Mouse (Mus musculus) forebrain, embryonic 14.5 days (tissue): ENCODE results near the gene Abcf2. TPM values are rescaled to one million over a fixed set of nuclear protein-coding genes. Genes with fewer than 3 reads are reported as not detected.

ENCODE experiments used
- ATAC-seq: fragments of 200-750 bp; cut with Nextera tagmentation; 2 replicates; pipeline ENCODE4 v1.8.0; 2017; ENCODE audit warnings: mild to moderate bottlenecking, moderate library complexity
- DNase-seq: peaks from one replicate; pipeline ENCODE4 v3.0.0-alpha.2; 2015; ENCODE audit warnings: low spot score
- H3K27ac ChIP-seq: fragments of 300-500 bp; sonication (generic); 2 replicates; pipeline ENCODE4 v1.5.1; 2014; ENCODE audit warnings: low read depth, mild to moderate bottlenecking, control low read depth, low read length, moderate library complexity
- H3K27me3 ChIP-seq: fragments of 300-500 bp; sonication (generic); replicated peaks from 2 replicates; pipeline ENCODE4 v1.6.1; 2014; ENCODE audit warnings: low read length, control low read depth, mixed read lengths; ENCODE audit not compliant: control insufficient read depth, insufficient read depth
- H3K36me3 ChIP-seq: fragments of 300-500 bp; sonication (generic); 2 replicates; pipeline ENCODE4 v1.6.1; 2014; ENCODE audit warnings: low read length, control low read depth; ENCODE audit not compliant: control insufficient read depth, insufficient read depth
- H3K4me1 ChIP-seq: fragments of 300-500 bp; sonication (generic); 2 replicates; pipeline ENCODE4 v1.6.1; 2014; ENCODE audit warnings: antibody characterized with exemption, low read length, control low read depth; ENCODE audit not compliant: control insufficient read depth, insufficient read depth
- H3K4me2 ChIP-seq: fragments of 300-500 bp; sonication (generic); 2 replicates; pipeline ENCODE4 v1.6.1; 2014; ENCODE audit warnings: mild to moderate bottlenecking, control low read depth, low read length
- H3K4me3 ChIP-seq: fragments of 300-500 bp; sonication (generic); 2 replicates; pipeline ENCODE4 v1.5.1; 2014; ENCODE audit warnings: low read depth, low read length, control low read depth
- H3K9ac ChIP-seq: fragments of 300-500 bp; sonication (generic); 2 replicates; pipeline ENCODE4 v1.6.1; 2014; ENCODE audit warnings: mild to moderate bottlenecking, low read length, control low read depth, moderate library complexity
- H3K9me3 ChIP-seq: fragments of 300-500 bp; sonication (generic); replicated peaks from 2 replicates; pipeline ENCODE4 v1.6.1; 2016; ENCODE audit warnings: low read length, control low read depth, mixed read lengths; ENCODE audit not compliant: control insufficient read depth
- WGBS: fragments of 180-500 bp; shearing (Covaris S2); extraction: QIAGEN DNeasy Blood & Tissue Kit; methylation state at CpG from one replicate; pipeline ENCODE4 v1.1.7; 2014; 5-methylcytosine and 5-hydroxymethylcytosine counted together
- polyA plus RNA-seq: library from polyadenylated mRNA; unstranded; fragments of >200 nt; fragmentation: Nextera tagmentation; extraction: Ambion mirVana; gene quantifications from 2 replicates; pipeline ENCODE4 v1.2.1, GENCODE M21; 2014

Abcf2 gene
- 111 and 112 TPM in 2 replicates for polyA plus RNA-seq

DNA sequence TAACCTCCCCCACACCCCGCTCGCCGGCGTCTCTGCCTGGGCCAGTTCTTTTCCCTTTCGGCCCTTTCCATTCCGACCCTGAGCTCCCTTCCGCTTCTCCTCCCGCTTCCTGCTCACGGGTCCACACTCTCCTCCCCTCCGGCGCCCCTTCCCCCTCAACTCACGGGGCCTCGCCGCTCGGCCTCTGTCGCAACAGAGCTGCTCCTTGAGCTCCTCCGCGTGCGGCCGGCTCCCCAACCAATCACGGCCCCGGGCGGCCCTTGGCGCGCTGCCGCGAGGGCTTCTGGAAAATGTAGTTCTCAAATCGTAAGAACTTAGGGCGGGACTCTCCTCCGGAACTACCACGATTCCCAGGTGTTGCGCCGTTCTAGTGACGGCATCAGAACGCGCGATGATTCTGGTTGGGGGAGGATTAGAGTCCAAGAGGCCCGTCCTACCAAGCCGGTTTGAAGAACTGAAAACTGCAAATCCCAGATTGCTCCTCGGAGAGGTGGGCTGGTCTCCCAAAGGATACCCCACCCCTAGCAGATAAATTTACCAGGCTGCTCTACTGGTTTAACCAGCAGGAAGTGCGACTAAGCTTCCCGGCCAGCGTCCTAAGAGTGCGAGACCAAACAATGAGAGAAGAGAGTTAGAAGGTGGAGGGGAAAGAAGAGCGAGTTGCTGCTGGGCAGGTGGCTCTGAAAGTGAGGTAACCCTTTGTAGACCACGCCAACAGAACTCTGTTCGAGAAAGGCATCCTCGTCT lies at the start of gene Abcf2:
Abcf2 (minus strand) TSS at position 285 of the 747 bp plus-strand sequence.
- no peaks in the 10 kb centered on the region for H3K9me3 ChIP-seq
- DNase-seq (peak; percentile 100), ATAC-seq (peak; percentile 97)
- peak within 1 kb of the TSS; percentile 86 for H3K4me2 ChIP-seq
- H3K27me3 ChIP-seq, result no peaks in the 10 kb centered on the region
- under 1% methylated on average over 48 of the region's 48 CpGs for WGBS
- peak within 1 kb of the TSS; percentile 80 for H3K9ac ChIP-seq
- H3K36me3 ChIP-seq, result peaks cover 29% of the 10 kb centered on the region
- H3K4me1 ChIP-seq, result peaks cover 11% of the 10 kb centered on the region
- H3K4me3 ChIP-seq, result peak within 1 kb of the TSS; percentile 59
- peak within 1 kb of the TSS; percentile 58; the same call in 1 of the 2 replicates for H3K27ac ChIP-seq

GRCm38 (mm10) chr5:24624822-24625120 lies 47.5 kb upstream of the Abcf2 start:
- Histone ChIP-seq H3K4me3 (peak overlapping the region; percentile 52; the same call in 1 of the 2 replicates), H3K9me3 (no peaks in the 10 kb centered on the region), H3K4me1 (peaks cover 21% of the 10 kb centered on the region), H3K36me3 (no peaks in the 10 kb centered on the region), H3K27me3 (no peaks in the 10 kb centered on the region), H3K27ac (no peak overlapping the region), H3K4me2 (peak overlapping the region; percentile 58), H3K9ac (peak overlapping the region; percentile 76)
- no peak for DNase-seq
- no peak for ATAC-seq
- WGBS, result 36% methylated on average over 4 of the region's 4 CpGs

- WGBS, result 3% methylated on average over 36 of the region's 37 CpGs
- Histone ChIP-seq H3K36me3 (no peaks in the 10 kb centered on the region), H3K9me3 (no peaks in the 10 kb centered on the region), H3K4me3 (peak within 1 kb of the TSS; percentile 52), H3K4me1 (peaks cover 21% of the 10 kb centered on the region), H3K27ac (peak within 1 kb of the TSS; percentile 65), H3K4me2 (peak within 1 kb of the TSS; percentile 58), H3K27me3 (no peaks in the 10 kb centered on the region), H3K9ac (peak within 1 kb of the TSS; percentile 76)
- ATAC-seq, result peak; percentile 87
- DNase-seq, result peak; percentile 90
Measured at GRCm38 (mm10) chr5:24623986-24624821, 46.9 kb upstream of the Abcf2 start, which contains the start of gene Smarcd3. TSS of gene Smarcd3 (minus strand) at chr5:24624411.

DNA sequence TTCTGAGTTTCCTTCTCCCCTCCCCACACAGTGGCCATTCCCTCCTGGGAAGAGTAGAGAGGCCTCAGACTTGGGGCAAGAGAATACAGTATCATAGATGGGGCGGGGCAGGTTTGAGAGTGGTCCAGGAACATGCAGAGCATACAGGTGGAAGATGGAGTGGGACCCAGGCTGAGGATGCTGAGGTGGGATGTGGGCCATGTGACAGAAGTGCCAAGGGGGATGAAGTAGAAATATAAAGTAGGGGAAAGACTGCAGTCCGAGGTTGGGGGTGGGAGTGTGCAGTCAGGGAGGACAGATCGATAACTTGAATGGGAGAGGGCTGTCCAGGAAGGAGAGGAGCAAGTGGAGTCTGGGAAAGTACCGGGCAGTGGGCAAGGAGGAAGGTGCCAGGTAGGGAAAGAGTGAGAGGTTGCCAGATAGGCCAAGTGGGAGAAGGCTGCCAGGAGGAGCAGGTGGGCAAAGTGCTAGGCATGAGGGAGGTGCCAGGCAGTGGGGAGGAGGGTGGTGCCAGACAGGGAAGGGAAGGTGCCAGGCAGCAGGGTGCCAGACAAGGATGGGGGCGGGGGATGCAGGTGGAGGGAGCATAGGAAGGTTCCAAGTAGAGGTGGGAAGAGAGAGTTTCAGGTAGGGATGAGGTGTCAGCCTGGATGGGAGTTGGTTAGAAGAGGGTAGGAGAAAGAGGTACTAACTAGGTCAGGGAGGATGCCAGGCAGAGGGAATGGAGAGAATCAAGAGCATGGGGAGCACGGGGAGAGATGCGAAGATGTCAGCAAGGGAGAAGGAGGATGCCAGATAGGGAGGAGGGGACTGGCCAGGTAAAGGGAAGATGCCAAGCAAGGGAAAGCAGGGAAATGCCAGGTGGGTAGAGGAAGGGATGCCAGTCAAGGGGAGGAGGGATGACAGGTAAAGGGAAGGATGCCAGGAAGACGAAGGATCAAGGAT lies 46.0 kb upstream of the Abcf2 start:
- peak overlapping the region; percentile 52 for H3K4me3 ChIP-seq
- peaks cover 21% of the 10 kb centered on the region for H3K4me1 ChIP-seq
- H3K36me3 ChIP-seq, result no peaks in the 10 kb centered on the region
- H3K9me3 ChIP-seq, result no peaks in the 10 kb centered on the region
- DNase-seq (peak; percentile 62), ATAC-seq (peak; percentile 51)
- H3K27ac ChIP-seq, result peak overlapping the region; percentile 65
- WGBS, result 40% methylated on average over 8 of the region's 8 CpGs
- H3K9ac ChIP-seq, result peak overlapping the region; percentile 76
- H3K4me2 ChIP-seq, result peak overlapping the region; percentile 58
- H3K27me3 ChIP-seq, result no peaks in the 10 kb centered on the region

GRCm38 (mm10) chr5:24622386-24623040 lies 45.2 kb upstream of the Abcf2 start:
- Histone ChIP-seq H3K36me3 (no peaks in the 10 kb centered on the region), H3K9me3 (no peaks in the 10 kb centered on the region), H3K27me3 (no peaks in the 10 kb centered on the region), H3K4me3 (no peak overlapping the region), H3K9ac (no peak overlapping the region), H3K27ac (no peak overlapping the region; the same call in 1 of the 2 replicates), H3K4me1 (peaks cover 21% of the 10 kb centered on the region), H3K4me2 (no peak overlapping the region; the same call in 1 of the 2 replicates)
- no peak for DNase-seq
- WGBS, result 66% methylated on average over 7 of the region's 7 CpGs
- no peak for ATAC-seq

DNA sequence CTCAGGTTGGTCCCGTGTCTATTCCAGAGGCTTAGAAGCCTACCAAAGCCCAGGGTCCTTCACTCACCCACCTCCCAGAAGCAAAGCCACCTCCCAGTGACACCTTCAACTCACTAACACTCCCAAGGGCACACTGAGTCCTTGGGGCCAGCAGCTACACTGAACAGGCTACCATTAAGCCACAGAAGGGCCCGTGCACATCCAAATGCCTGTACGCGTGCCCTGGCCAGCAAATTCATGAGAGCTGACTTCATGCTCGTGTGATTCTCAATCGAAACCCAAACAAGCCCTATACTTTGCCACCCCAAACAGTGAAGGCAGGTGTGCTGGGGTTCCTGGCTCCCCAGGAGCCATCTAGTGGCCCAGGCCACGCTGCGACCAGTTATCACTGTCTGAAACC lies 43.4 kb upstream of the Abcf2 start:
- peaks cover 21% of the 10 kb centered on the region for H3K4me1 ChIP-seq
- H3K27me3 ChIP-seq, result no peaks in the 10 kb centered on the region
- no peak for ATAC-seq
- 68% methylated on average over 8 of the region's 8 CpGs for WGBS
- H3K4me2 ChIP-seq, result no peak overlapping the region
- no peak for DNase-seq
- no peak overlapping the region for H3K9ac ChIP-seq
- H3K4me3 ChIP-seq, result no peak overlapping the region
- no peaks in the 10 kb centered on the region for H3K9me3 ChIP-seq
- no peak overlapping the region for H3K27ac ChIP-seq
- no peaks in the 10 kb centered on the region for H3K36me3 ChIP-seq

DNA sequence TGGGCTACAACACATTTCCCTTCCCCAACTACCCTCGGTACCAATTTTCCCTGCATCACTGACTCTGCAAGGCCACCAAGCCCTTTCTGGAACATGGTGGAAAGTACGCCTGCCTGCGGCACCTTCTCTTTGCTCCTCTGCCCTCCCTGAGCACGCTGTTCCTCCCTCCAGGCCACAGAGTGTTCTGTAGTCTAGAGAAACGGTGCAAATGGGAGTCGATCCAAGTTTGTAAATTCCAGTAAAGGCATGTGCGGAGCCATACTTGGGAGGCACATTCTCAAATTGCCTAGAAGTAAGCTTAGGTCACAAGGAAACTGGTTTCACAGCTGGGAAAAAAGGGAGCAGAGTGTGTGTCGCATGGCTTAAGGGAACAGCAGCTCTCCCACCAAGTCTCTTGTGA lies 42.8 kb upstream of the Abcf2 start:
- no peak overlapping the region for H3K9ac ChIP-seq
- H3K27me3 ChIP-seq, result no peaks in the 10 kb centered on the region
- no peaks in the 10 kb centered on the region for H3K9me3 ChIP-seq
- no peak overlapping the region for H3K4me2 ChIP-seq
- H3K27ac ChIP-seq, result no peak overlapping the region
- H3K4me3 ChIP-seq, result no peak overlapping the region
- ATAC-seq (no peak), DNase-seq (no peak)
- WGBS, result 72% methylated on average over 8 of the region's 8 CpGs
- H3K4me1 ChIP-seq, result peaks cover 21% of the 10 kb centered on the region
- no peaks in the 10 kb centered on the region for H3K36me3 ChIP-seq

DNA sequence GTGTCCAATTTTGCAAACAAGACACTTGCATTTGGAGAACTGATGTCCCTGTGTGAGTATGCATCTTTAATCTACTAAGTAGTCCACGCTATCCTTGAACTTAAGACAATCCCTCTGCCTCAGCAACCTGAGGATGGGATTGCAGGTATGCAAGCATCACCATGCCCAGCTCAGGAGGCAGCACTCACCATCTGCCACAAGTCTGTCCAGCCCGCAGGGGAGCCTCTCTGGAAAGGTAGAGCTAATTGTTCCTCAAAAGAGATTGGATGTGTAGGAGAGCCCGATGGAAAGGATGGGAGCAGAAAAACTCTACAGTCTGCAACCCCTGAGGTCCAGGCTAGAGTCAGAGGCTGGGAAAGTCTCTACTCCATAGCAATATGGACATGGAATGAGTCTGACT lies 41.7 kb upstream of the Abcf2 start:
- 83% methylated on average over 3 of the region's 3 CpGs for WGBS

More for the DNA sequence above, 41.7 kb upstream of the Abcf2 start:
- H3K36me3 ChIP-seq, result no peaks in the 10 kb centered on the region
- H3K4me1 ChIP-seq, result peaks cover 14% of the 10 kb centered on the region
- H3K27ac ChIP-seq, result no peak overlapping the region
- H3K4me2 ChIP-seq, result no peak overlapping the region
- no peaks in the 10 kb centered on the region for H3K27me3 ChIP-seq
- no peak overlapping the region for H3K4me3 ChIP-seq
- no peak overlapping the region for H3K9ac ChIP-seq
- no peak for DNase-seq
- no peaks in the 10 kb centered on the region for H3K9me3 ChIP-seq
- no peak for ATAC-seq
